Mouse (Mus musculus) spleen, postnatal 10 days (tissue): Measurements from ENCODE around the gene Mboat2.

Experiments used
- DNase-seq, 2 experiments: peaks; one replicate each; pipeline ENCODE4 v3.0.0; 2021 to 2022; ENCODE audit warnings: low spot score in 2 of 2

Mboat2 gene

GRCm38 (mm10) chr12:24830766-24831152 lies at the start of gene Mboat2:
Gene Mboat2 (plus strand): TSS chr12:24830879.
- peak; percentile 55 to 58 for DNase-seq

DNA sequence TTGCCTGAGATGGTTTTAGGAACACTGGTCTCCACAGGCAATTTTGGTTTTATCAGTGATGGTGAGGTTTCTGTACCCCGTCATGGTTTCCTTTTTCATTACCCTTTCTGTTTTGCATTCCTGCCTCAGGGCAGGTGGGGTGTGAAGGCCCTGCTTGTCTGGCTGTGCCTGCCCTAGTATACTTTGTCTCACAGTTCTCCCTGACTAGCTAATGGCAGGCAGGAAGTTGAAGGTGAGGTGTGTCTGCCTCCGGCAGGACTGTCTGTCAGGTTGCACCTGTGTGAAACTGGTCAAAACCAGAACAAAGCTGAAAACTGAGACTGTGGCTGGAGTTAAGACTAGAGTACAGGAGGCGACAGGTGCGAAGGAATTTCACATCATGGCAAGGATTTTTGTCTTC lies 46.9 kb upstream of the Mboat2 start:
- no peak for DNase-seq

- no peak for DNase-seq
These were observed 44.8 kb upstream of the Mboat2 start for GRCm38 (mm10) chr12:24785882-24786281.

GRCm38 (mm10) chr12:24786316-24786715 lies 44.4 kb upstream of the Mboat2 start:
- DNase-seq, result no peak

GRCm38 (mm10) chr12:24789659-24790058 lies 41.0 kb upstream of the Mboat2 start:
- DNase-seq, result no peak

GRCm38 (mm10) chr12:24811230-24811629 lies 19.4 kb upstream of the Mboat2 start:
- no peak for DNase-seq

DNA sequence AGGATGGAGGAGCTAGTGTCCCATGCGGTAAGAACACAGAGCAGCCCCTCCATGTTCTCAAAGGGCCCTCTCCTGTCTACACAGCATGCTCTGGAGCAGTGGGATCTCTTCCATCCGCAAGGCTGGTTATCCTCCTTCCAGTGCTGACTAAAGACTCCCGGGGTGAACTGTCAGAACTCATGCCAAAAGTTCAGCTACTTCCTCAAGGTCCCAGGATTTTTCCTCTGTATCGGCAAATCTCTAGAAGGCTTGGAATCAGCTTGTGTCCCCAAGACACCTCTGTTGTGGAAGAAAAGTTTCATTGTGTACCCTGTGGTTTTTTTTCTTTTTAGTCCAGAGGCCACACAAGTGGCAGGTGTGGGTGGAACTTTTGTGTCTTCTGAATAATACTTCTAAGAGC lies 18.8 kb upstream of the Mboat2 start:
- DNase-seq, result no peak

- no peak for DNase-seq
These were observed 7.8 kb upstream of the Mboat2 start for GRCm38 (mm10) chr12:24822831-24823230.

- no peak for DNase-seq
These were observed 6.9 kb upstream of the Mboat2 start for GRCm38 (mm10) chr12:24823636-24824354.

GRCm38 (mm10) chr12:24830086-24830485 lies 593 bp upstream of the Mboat2 start:
- no peak for DNase-seq

DNA sequence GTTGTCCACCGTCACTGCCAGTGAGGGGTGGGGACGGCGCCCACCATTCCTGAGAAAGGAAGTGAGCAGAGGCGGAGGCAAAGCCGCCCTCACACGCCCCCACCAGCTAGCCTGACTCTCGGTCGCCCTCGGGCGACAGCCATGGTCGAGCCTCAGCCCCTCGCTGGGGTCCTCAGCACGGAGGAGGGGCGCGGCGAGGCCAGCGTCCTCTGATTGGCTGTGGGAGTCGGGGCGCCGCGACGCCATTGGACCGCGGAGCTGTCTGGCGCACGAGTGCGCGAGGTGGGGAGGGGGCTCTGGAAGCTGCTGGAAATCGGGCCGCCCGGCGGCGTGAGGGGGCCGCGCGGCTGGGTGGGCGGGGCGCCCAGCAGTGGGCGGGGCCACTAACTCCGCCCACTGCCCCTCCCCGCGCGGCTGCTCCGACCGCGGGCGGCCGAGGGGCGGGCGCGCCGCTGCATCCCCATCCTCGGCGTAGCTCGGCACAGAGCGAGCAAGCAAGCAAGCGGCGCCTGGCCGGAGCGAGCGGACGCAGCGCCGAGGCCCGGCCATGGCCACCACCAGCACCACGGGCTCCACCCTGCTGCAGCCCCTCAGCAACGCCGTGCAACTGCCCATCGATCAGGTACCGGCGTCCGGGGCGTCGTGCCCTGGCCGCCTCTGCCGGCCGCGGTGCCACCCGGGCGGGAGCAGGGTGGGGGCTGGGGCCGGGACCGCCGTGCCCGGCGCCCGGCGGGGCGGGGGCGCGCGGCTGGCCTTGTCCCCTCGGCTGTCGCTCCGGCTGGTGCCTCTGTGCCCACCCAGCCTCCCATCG lies 679 bp downstream of the Mboat2 start:
- DNase-seq, result peak; percentile 66 to 68

- DNase-seq, result peak; percentile 42 to 59
These were observed 1.3 kb downstream of the Mboat2 start for GRCm38 (mm10) chr12:24831964-24832427.

GRCm38 (mm10) chr12:24832438-24832837 lies 1.8 kb downstream of the Mboat2 start:
- no peak for DNase-seq

DNA sequence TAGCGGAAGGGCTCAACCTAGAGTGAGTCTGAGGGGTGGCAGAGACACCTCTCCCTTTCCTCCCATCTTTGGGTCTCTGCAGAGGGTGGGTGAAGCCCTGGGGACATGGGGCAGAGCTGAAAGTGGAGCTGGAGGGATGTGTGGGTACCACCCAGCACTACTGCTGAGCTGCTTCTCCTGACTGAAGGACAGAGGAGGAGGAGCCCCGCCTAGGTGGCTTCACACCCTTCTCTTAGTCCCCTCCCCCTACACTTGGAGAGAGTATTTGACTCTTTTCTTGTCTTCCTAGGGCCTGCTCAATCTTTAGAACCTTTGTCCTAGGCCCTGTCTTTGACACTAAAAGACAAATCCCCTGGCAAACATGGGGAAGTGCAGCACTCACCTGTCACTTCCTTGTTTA lies 7.3 kb downstream of the Mboat2 start:
- DNase-seq, result no peak

DNA sequence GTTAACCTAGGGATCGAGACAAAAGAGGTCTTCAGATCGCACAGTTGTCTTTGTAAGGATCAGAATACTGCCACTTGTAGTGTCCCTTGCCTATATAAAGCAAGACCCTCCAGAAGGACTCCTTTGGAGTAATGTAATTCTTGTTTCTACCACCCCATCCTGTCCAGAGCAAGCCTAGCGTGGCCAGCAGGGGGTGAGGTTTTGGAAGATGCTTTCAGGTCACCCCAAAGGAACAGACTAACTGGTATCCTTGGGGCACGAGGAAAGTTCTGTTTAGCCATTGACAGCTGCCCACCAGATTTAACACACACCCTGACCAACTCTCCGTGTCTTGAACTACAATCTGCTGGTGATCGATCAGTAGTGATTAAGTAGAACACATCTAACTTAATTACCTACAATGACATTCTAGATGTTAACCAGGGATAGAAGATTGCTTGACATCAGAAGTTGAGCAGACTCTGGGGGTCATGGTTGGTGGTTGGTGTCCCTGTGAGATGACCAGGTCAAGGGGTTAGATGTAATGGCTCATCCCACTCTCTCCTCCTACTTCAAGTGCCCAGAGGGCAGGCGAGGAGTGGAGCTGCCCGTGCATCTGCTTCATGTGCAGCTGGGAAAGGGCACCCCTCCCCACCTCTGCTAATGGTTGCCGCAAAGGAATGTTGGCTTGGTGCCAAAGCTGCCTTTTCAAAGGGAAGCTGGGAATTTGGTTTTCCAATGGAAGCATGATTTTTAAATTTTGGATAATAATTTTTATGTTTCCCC lies 10.6 kb downstream of the Mboat2 start:
- no peak for DNase-seq

- DNase-seq, result no peak
These were observed 11.7 kb downstream of the Mboat2 start for GRCm38 (mm10) chr12:24842299-24842910.

DNA sequence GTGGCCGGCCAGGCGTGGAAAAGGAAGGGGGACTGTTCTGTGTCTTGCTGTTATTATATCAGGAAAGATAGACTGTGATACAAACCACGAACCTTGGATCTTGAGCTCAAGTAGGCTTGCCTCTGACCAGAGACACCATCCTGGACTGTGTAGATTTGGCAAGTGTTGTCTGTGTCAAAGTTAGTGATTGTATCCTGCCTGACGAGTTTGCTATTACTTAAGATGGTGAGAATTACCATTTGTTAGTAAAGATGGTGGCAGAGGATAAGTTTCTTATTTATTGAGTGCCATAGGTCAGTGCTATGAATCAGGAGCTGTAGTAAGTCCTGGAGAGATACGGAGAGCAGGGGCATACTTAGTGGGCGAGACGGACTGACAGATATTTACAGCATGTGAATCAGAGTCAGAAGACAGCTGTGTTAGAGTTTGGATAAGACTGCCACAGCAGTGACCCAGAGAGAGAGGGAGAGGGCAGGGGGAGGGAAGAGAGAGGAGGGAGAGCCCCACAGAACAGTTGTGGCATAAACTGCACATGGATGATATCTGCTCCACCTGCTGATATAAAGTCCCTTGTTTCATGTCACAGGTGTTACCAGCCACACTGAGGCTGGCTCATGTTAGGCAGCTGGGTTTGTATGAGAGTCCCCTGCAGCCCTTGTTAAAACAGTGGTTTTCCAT lies 12.9 kb downstream of the Mboat2 start:
- no peak for DNase-seq

DNA sequence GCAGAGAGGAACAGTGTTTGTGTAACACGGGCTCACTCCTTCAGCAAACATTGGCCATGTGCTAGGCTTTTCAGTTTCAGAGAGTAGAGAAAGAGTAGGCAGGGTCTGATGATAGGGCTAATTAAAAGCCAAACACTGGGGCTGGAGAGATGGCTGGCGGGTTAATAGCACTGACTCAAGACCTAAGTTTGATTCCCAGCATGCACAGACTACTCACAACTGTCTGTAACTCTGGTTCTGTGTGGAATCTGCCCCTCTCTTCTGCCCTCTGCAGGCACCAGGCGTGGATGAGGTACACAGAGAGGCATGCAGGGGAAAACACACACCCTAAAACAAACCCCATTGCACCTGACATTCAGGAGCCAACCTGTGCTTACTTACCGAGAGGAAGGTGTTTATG lies 14.7 kb downstream of the Mboat2 start:
- DNase-seq, result no peak

DNA sequence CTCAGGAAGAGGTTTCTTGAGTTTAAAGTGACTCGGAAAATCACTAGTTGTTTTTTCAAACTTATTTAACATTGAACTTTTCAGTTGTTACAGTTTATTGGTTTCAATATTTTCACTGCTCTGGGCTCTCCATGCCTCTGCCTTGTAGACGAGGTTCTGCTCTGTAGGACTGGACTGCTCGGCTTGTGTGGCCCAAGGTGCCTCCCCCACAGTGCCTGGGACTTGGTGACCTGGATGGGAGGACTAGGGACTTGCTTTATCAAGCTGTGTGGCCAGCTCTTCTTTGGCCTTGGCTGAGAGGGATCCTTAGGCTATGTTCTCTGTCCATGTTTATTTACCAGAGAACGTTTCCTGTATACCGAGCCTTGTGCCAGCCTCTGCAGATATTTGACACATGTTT lies 17.4 kb downstream of the Mboat2 start:
- no peak for DNase-seq

DNA sequence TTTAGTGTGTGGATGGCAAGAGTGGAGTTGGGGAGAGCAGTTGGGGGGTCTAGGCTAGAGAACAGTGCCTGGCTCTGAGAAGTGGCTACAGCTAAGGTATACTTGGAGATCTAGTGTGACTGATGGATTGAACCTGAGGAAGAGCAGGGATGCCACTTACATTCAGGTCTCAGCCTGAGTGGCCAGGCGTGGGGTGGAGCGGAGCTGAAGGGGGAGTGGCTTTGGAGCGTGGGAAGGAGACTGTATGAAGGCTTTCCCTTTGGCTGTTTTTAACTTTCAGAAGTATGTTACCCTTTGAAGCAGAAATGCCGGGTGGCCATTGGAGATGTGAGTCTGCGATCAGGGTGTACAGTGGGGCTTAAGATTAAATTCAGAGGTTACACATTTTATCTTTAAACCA lies 26.7 kb downstream of the Mboat2 start:
- DNase-seq, result no peak

- no peak for DNase-seq
These were observed 28.7 kb downstream of the Mboat2 start for GRCm38 (mm10) chr12:24859357-24859756.
